Mouse (Mus musculus): ENCODE results near the gene Slc5a6. TPM values are rescaled to one million over a fixed set of nuclear protein-coding genes. Genes with fewer than 3 reads are reported as not detected.

The Slc5a6 gene
- polyA plus RNA-seq, 1 experiment: 11.1 TPM

- TF ChIP-seq MAX (IDR thresholded peaks at IDR 0.05; ENCODE audit: low read depth) (no peak), MYOD1 (IDR thresholded peaks at IDR 0.05; ENCODE audit: control insufficient read depth in 1 of 3, insufficient read length in 2 of 3, low read depth in 2 of 3) (peak in 2 of 3 experiments; percentile 60 to 83), REST (IDR thresholded peaks at IDR 0.05; ENCODE audit: insufficient read depth, insufficient read length) (no peak), MYOG (IDR thresholded peaks at IDR 0.05; ENCODE audit: control insufficient read depth in 1 of 3, insufficient read depth in 1 of 3, insufficient read length in 2 of 3, low read depth in 2 of 3) (peak in 1 of 3 experiments; percentile 3), TCF12 (IDR thresholded peaks at IDR 0.05; ENCODE audit: insufficient read depth, poor library complexity, severe bottlenecking) (no peak), TCF3 (IDR thresholded peaks at IDR 0.05; ENCODE audit: insufficient read length, low read depth) (no peak)
- Histone ChIP-seq H3ac (ENCODE audit: control insufficient read depth, insufficient read length) (no peak overlapping the region), H3K79me2 (ENCODE audit: control insufficient read depth, insufficient read depth) (no peaks in the 10 kb centered on the region), H3K36me3 (ENCODE audit: control insufficient read depth, insufficient read depth) (no peaks in the 10 kb centered on the region), H3K4me3 (no peak overlapping the region), H3K27me3 (ENCODE audit: control insufficient read depth, insufficient read depth, insufficient read length) (no peaks in the 10 kb centered on the region), H3K4me2 (ENCODE audit: low read depth) (peak overlapping the region; percentile 15)
These were observed 53.7 kb downstream of the Slc5a6 start for GRCm38 (mm10) chr5:30994910-30995635.

DNA sequence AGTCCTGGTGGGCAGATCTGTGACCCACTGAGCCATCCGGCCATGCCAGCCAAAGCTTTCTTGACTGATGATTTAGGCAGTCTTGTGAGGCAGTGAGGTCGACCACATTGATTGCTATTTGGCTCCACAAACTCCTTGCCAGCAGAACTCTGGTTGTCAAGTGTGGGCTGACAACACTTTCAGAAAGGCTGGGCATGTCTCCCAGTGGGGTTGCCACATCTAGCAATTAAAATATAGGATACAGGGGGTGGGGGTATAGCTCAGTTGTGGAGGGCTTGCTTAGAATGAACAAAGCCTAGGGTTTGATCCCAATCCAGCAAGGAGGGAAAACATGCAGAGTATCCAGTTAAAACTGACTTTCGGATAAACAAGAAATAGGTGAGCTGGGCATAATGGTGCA lies 54.6 kb downstream of the Slc5a6 start:
- Histone ChIP-seq H3K79me2 (ENCODE audit: control insufficient read depth, insufficient read depth) (no peaks in the 10 kb centered on the region), H3K4me2 (ENCODE audit: low read depth) (no peak overlapping the region), H3K4me3 (no peak overlapping the region), H3K36me3 (ENCODE audit: control insufficient read depth, insufficient read depth) (no peaks in the 10 kb centered on the region), H3ac (ENCODE audit: control insufficient read depth, insufficient read length) (no peak overlapping the region), H3K27me3 (ENCODE audit: control insufficient read depth, insufficient read depth, insufficient read length) (peaks cover 5% of the 10 kb centered on the region)
- no peak for TF ChIP-seq USF1 (IDR thresholded peaks at IDR 0.05; ENCODE audit: low read depth)
- TF ChIP-seq POLR2AphosphoS2 (IDR thresholded peaks at IDR 0.05; ENCODE audit: insufficient read length, low read depth): no peak
- TF ChIP-seq MYOG (IDR thresholded peaks at IDR 0.05; ENCODE audit: control insufficient read depth in 1 of 3, insufficient read depth in 1 of 3, insufficient read length in 2 of 3, low read depth in 2 of 3): no peak
- TF ChIP-seq TCF3 (IDR thresholded peaks at IDR 0.05; ENCODE audit: insufficient read length, low read depth): no peak
- TF ChIP-seq MAX (IDR thresholded peaks at IDR 0.05; ENCODE audit: low read depth): no peak
- TF ChIP-seq REST (IDR thresholded peaks at IDR 0.05; ENCODE audit: insufficient read depth, insufficient read length): no peak
- TF ChIP-seq MYOD1 (IDR thresholded peaks at IDR 0.05; ENCODE audit: control insufficient read depth in 1 of 3, insufficient read length in 2 of 3, low read depth in 2 of 3): no peak
- no peak for TF ChIP-seq TCF12 (IDR thresholded peaks at IDR 0.05; ENCODE audit: insufficient read depth, poor library complexity, severe bottlenecking)

- no peak overlapping the region for H3ac ChIP-seq (ENCODE audit: control insufficient read depth, insufficient read length)
- H3K36me3 ChIP-seq (ENCODE audit: control insufficient read depth, insufficient read depth): no peaks in the 10 kb centered on the region
- TF ChIP-seq MYOG (IDR thresholded peaks at IDR 0.05; ENCODE audit: control insufficient read depth in 1 of 3, insufficient read depth in 1 of 3, insufficient read length in 2 of 3, low read depth in 2 of 3) (peak in 2 of 3 experiments; percentile 75 to 83), TCF12 (IDR thresholded peaks at IDR 0.05; ENCODE audit: insufficient read depth, poor library complexity, severe bottlenecking) (peak; percentile 75), POLR2AphosphoS2 (IDR thresholded peaks at IDR 0.05; ENCODE audit: insufficient read length, low read depth) (no peak), MYOD1 (IDR thresholded peaks at IDR 0.05; ENCODE audit: control insufficient read depth in 1 of 3, insufficient read length in 2 of 3, low read depth in 2 of 3) (peak; percentile 30 to 80 (median 53)), E2F4 (IDR thresholded peaks at IDR 0.05; ENCODE audit: insufficient read depth) (no peak)
- no peaks in the 10 kb centered on the region for H3K79me2 ChIP-seq (ENCODE audit: control insufficient read depth, insufficient read depth)
- H3K27me3 ChIP-seq (ENCODE audit: control insufficient read depth, insufficient read depth, insufficient read length): peaks cover 6% of the 10 kb centered on the region
- H3K4me3 ChIP-seq: no peak overlapping the region
- H3K4me2 ChIP-seq (ENCODE audit: low read depth): no peak overlapping the region
These were observed 55.6 kb downstream of the Slc5a6 start for GRCm38 (mm10) chr5:30992980-30993676.

Other genes starting within 250 kb of the Slc5a6 start
- gene Mapre3, start 234.3 kb downstream of the Slc5a6 start, polyA plus RNA-seq (2012; fragmentation: generic; extraction: Trizol): 58.7 TPM
- 52.8 TPM for gene Tmem214, start 180.9 kb downstream of the Slc5a6 start, polyA plus RNA-seq (2012; fragmentation: generic; extraction: Trizol)
- gene Agbl5, start 160.2 kb downstream of the Slc5a6 start, polyA plus RNA-seq (2012; fragmentation: generic; extraction: Trizol): 3.1 TPM
- 262 TPM for gene Ost4, start 141.1 kb downstream of the Slc5a6 start, polyA plus RNA-seq (2012; fragmentation: generic; extraction: Trizol)
- gene Emilin1, start 135.5 kb downstream of the Slc5a6 start, polyA plus RNA-seq (2012; fragmentation: generic; extraction: Trizol): 25.8 TPM
- 16.6 TPM for gene Khk, start 127.5 kb downstream of the Slc5a6 start, polyA plus RNA-seq (2012; fragmentation: generic; extraction: Trizol)
- gene Cgref1, start 103.3 kb downstream of the Slc5a6 start, polyA plus RNA-seq (2012; fragmentation: generic; extraction: Trizol): 26.2 TPM
- 158 TPM for gene Preb, start 88.6 kb downstream of the Slc5a6 start, polyA plus RNA-seq (2012; fragmentation: generic; extraction: Trizol)
- 0.62 TPM for gene Tcf23, start 80.3 kb downstream of the Slc5a6 start, polyA plus RNA-seq (2012; fragmentation: generic; extraction: Trizol)
- 143 TPM for gene Atraid, start 612 bp downstream of the Slc5a6 start, polyA plus RNA-seq (2012; fragmentation: generic; extraction: Trizol)
- 31.5 TPM for gene Cad, start 5.9 kb upstream of the Slc5a6 start, polyA plus RNA-seq (2012; fragmentation: generic; extraction: Trizol)
- gene Dnajc5g, start 57.4 kb upstream of the Slc5a6 start, polyA plus RNA-seq (2012; fragmentation: generic; extraction: Trizol): not detected
- 0.19 TPM for gene Slc30a3, start 59.3 kb upstream of the Slc5a6 start, polyA plus RNA-seq (2012; fragmentation: generic; extraction: Trizol)
- gene Trim54, start 67.8 kb upstream of the Slc5a6 start, polyA plus RNA-seq (2012; fragmentation: generic; extraction: Trizol): 110 TPM
- 0.78 TPM for gene Ucn, start 89.9 kb upstream of the Slc5a6 start, polyA plus RNA-seq (2012; fragmentation: generic; extraction: Trizol)
- 35.8 TPM for gene Mpv17, start 105.3 kb upstream of the Slc5a6 start, polyA plus RNA-seq (2012; fragmentation: generic; extraction: Trizol)
- gene Gm29609, start 131.0 kb upstream of the Slc5a6 start, polyA plus RNA-seq (2012; fragmentation: generic; extraction: Trizol): 2.6 TPM
- gene Gtf3c2, start 131.2 kb upstream of the Slc5a6 start, polyA plus RNA-seq (2012; fragmentation: generic; extraction: Trizol): 24.9 TPM
- gene Snx17, start 144.3 kb upstream of the Slc5a6 start, polyA plus RNA-seq (2012; fragmentation: generic; extraction: Trizol): 138 TPM
- gene Eif2b4, start 144.5 kb upstream of the Slc5a6 start, polyA plus RNA-seq (2012; fragmentation: generic; extraction: Trizol): 60.2 TPM
- gene Zfp513, start 153.4 kb upstream of the Slc5a6 start, polyA plus RNA-seq (2012; fragmentation: generic; extraction: Trizol): 25.6 TPM
- 89.3 TPM for gene Ppm1g, start 171.8 kb upstream of the Slc5a6 start, polyA plus RNA-seq (2012; fragmentation: generic; extraction: Trizol)
- 87.9 TPM for gene Nrbp1, start 191.9 kb upstream of the Slc5a6 start, polyA plus RNA-seq (2012; fragmentation: generic; extraction: Trizol)
- not detected for gene Gm9970, start 192.3 kb upstream of the Slc5a6 start, polyA plus RNA-seq (2012; fragmentation: generic; extraction: Trizol)
- 2.1 TPM for gene Krtcap3, start 202.8 kb upstream of the Slc5a6 start, polyA plus RNA-seq (2012; fragmentation: generic; extraction: Trizol)
- gene Ift172, start 242.2 kb upstream of the Slc5a6 start, polyA plus RNA-seq (2012; fragmentation: generic; extraction: Trizol): 22.5 TPM
- gene Fndc4, start 247.2 kb upstream of the Slc5a6 start, polyA plus RNA-seq (2012; fragmentation: generic; extraction: Trizol): 4.9 TPM
- 0.16 TPM for gene Gckr, start 248.5 kb upstream of the Slc5a6 start, polyA plus RNA-seq (2012; fragmentation: generic; extraction: Trizol)